Mouse (Mus musculus) layer of hippocampus, postnatal 10 days (tissue): ENCODE data around the gene Plekha5. TPM values are rescaled to one million over a fixed set of nuclear protein-coding genes. Genes with fewer than 3 reads are reported as not detected.

Experiments
- DNase-seq, 2 experiments: peaks; one replicate each; pipeline ENCODE4 v3.0.0; 2021; ENCODE audit warnings: low spot score in 2 of 2
- total RNA-seq, 2 experiments: library from RNA; stranded (reverse); gene quantifications; 2 replicates each; pipeline ENCODE4 v1.2.3; 2021

Gene Plekha5
- total RNA-seq, 2 experiments from 2014 or later, result 55.2 to 64.0 TPM

DNA sequence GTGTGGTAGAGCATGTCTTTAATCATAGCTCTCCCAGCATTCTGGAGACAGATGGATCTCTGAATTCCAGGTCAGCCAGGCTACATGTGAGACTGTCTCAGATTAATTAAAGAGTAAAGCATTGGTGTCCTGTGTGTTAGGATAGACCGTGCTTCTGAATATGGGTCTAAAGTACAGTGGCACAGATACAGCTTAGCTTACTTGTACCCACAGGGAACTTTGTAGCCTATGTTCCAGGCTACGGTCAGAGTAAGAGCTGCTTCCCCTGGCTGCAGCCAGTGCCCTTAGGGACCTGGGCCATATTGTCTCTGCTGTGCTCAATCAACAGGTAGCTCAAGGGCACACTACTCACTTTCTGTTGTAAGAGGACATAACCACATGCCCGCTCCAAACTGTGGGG lies 30.5 kb downstream of the Plekha5 start:
- DNase-seq, result no peak

DNA sequence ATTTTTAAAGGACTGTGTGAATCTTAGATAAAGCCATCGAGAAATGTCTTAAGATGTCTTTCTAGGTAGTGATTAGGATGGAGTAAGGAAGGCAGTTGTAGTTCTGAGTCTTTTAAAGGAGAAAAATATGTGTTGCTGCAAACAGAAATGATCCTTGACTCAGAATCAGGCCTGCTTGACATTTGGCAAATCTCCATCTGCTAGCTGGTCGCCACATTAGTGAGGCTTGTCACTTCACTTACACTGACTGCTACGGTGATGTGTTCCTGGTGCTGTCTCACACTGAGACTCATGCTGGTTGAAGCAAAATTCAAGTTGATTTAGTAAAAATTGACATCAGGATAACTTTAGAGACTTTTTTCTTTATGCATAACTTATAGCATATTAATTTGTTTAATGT lies 32.0 kb downstream of the Plekha5 start:
- no peak for DNase-seq

DNA sequence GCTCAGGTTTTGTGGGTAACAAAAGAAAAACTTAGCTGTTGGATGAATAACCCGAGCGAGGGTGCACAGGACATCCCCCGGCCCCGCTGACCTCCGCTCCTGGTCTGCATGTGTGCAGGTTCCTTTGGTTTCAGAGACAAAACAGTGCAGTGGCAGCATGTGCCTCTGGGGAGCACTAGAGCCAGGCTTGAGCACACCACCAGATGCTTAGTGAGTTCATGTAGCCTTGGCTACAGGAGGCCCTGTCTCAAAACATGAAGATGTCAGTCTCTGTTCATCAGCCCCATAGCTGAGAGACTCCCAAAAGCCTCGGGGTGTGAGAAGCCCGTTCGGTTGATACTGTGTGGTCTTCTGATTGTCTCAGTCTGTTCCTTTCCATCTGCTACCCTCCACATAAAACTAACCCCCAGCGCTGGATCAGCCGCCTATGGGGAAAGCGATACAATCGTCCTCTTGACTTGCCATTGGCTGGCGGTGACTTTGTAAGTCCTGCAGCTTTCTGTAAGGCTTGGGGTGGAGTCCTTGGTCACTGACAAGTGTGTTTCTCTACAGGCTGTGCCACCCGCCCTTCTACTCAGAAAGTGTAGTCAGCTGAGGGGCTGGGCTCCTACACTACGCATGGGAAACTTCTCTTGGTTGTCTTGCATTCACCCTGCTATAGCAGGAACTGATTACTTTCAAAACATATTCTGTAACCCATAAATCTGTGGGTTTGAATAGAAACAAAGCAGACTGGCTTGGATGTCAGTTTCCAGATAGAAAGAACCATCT lies 32.7 kb downstream of the Plekha5 start:
- DNase-seq, result no peak

DNA sequence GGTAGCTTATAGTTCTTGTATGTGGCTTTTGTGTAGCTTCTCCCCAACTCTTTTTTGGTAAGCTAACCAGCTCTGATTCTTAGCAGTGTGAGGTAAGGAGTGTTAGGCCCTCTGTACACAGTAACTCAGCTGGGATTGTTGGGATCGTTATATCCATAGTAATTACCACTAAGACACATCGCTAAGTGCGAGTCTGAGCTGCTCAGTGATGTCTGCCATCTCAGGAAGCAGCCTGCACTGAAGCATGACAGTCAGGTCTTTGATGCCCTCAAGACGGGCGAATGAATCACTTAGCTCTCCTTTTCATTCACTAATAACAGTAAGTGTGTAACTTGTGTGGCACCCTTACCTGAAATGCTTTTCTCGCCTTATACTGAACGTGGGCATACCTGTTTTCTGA lies 36.5 kb downstream of the Plekha5 start:
- DNase-seq, result no peak

GRCm38 (mm10) chr6:140464818-140465217 lies 41.0 kb downstream of the Plekha5 start:
- no peak for DNase-seq

GRCm38 (mm10) chr6:140465946-140466646 lies 42.2 kb downstream of the Plekha5 start:
- no peak for DNase-seq

DNA sequence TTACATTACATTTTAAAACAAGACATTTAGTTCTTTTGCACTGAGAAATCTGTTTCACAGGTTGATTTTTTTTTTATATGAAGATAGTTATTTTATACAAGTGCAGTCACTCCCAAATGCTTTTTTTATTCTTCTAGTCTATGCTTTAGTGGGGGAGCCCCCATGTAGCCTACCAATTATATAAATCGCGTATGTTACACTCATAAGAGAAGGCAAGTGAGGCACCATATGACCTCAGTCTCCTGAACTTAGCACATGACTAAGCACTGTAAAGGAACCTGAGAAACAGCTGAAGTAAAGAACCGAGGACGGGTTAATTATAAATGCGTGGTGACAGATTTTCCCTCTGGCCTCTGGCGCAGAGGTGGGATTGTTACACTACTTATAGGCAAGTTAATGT lies 43.0 kb downstream of the Plekha5 start:
- no peak for DNase-seq

DNA sequence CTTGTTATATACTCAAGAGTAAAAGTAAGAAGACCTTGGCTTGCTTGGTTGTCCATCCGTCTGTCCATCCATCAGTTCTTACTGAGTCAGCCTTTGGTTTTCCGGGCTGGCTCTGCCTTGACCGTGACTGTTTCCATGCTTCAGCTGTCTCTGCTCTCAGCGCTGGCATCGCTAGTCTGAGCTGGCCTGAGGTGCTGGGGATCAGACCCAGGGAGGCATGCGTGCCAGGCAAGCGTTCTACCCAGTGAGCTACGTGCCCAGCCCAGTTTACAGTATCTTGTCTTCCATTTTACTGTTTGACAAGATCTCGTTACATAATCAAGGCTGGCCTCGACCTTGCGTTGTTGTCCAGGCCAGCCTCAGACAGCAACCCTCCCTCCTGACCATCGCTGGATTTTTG lies 44.0 kb downstream of the Plekha5 start:
- no peak for DNase-seq

- DNase-seq, result no peak
Measured at GRCm38 (mm10) chr6:140469791-140470190, 45.9 kb downstream of the Plekha5 start.

GRCm38 (mm10) chr6:140471751-140472150 lies 47.9 kb downstream of the Plekha5 start:
- DNase-seq, result no peak

GRCm38 (mm10) chr6:140472345-140472744 lies 48.5 kb downstream of the Plekha5 start:
- DNase-seq, result peak; percentile 76 to 77

DNA sequence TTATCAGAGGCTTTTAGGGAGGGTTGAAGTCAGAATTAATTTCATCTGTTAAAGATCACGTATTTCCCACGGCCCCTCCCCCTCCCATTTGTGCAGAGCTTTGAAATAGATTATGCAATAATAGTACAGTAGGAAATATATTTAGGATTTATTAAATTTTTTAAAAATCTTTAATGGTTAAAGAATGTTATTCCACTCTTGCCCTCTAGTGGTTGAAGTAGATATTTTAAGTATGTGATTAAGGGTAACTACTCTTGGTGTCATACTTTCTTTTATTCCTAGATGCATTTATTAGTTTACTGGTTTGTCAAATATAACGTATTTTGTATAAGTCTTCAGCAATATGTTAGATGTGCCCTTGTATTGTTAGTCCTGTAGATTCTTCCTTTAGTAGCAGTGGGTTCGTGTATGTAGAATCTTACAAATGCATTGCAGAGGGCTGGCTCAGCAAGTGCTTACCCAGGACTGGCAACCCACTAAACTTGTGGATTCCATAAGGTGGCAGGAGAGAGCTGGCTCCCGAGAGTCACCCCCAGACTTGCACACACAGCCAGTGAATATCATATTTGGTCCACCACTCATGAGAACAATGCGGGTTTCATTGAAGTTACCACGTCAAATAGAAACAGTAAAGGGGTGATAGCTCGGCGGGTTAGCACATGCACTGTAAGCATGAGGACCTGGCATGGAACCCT lies 51.7 kb downstream of the Plekha5 start:
- DNase-seq, result no peak

GRCm38 (mm10) chr6:140476981-140477380 lies 53.1 kb downstream of the Plekha5 start:
- DNase-seq, result no peak

GRCm38 (mm10) chr6:140478031-140478430 lies 54.2 kb downstream of the Plekha5 start:
- DNase-seq, result no peak

DNA sequence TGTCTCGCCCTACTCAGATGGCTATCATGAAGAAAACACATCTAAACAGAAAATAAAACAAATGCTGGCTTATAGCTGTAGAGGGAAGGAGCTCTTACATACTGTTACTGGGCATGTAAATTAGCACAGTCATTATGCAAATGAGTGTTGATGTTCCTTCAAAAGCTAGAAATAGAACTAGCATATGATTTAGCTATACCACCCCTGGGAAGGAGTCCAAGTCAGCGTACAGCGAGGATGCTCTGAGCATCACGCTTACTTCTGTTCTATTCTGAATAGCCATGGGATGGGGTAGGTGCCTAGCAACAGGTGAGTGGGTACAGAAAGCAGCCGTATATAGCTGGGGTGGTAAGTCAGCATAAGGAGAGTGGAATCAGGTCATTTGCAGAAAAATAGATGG lies 55.1 kb downstream of the Plekha5 start:
- DNase-seq, result no peak

GRCm38 (mm10) chr6:140480425-140481081 lies 56.7 kb downstream of the Plekha5 start:
- no peak for DNase-seq

DNA sequence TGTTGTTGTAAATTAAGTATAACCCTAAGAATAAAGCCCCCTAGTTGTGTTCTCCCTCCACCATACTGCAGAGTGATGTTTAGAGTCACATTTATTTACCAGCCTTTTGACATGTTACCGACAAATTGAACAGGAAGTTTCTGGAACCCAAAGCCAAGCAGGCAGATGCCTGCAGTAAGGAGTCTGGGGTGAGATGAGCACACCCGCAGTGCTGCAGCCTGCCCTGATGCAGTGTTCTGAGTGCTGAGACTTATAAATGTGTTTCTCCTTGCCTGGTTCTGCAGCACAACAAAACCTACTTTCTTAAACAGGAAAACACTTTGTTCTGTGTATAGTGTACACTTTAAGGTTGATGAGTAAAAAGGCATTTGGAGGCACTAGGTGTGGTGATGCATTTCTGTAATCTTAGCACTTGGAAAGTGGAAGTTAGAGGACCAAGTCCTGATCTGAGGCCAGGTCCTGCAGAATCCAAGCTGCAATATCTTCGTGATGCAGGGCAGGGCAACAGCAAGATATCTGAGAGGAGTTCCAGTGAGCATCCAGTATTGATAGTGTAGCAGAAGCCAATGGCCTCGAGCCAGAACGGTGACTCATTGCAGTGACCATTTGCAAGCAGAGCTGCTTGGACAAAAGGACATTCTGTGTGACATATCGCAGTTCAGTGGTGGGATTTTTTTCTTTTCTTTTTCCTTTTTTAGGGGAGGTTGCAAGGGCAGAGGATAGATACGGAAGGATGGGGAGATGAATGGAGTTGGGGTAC lies 58.0 kb downstream of the Plekha5 start:
- DNase-seq, result no peak

- peak in 1 of 2 experiments; percentile 43 for DNase-seq
Measured at GRCm38 (mm10) chr6:140484170-140484569, 60.3 kb downstream of the Plekha5 start.

DNA sequence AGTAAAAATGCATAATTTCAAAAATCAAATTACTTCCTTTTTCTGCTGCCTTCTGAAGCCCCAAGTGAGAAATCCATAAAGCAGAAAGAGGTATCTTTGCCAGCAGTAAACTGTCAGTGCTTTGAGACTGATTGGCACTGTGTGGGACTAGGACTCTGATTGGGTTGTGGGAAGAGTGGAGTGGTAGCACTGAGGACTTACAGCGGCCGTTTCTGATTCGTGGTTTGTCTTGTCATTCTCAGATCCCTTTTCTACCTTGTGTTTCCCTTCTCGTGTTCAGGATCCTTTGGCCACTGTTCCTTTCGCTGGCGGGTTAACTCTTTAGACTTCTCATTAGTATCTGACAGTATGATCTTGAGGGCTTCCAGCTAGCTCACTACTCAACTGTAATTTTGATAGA lies 61.8 kb downstream of the Plekha5 start:
- DNase-seq, result no peak

DNA sequence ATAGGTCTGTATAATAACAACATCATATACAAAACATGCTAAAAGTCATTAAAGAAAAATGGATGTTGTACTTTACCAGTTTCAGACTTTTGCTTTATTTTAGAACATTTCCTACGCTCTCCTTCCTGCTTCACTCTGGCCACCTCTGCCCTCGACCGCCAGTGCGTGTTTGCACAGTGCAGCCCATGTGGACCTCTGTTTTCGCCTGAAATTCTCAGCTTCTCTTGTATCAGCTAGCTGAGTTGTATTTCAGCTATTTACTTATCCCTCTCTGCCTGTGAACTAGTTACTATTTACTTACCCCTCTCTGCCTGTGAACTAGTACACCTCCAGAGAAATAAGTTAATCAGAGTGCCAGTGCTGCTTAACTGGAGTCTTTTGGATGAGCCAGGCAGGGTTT lies 62.8 kb downstream of the Plekha5 start:
- no peak for DNase-seq

- no peak for DNase-seq
Measured at GRCm38 (mm10) chr6:140487489-140487888, 63.6 kb downstream of the Plekha5 start.
